Mouse (Mus musculus) small intestine, adult 2 months (tissue): ENCODE data around the gene Gm6034. TPM values are rescaled to one million over a fixed set of nuclear protein-coding genes. Genes with fewer than 3 reads are reported as not detected.
A peak's percentile ranks its signal among the peaks of the same experiment; 100 is the strongest.
"Not testable (repeated sequence)": the region's sequence is repeated elsewhere in the genome, so short reads cannot be mapped to it uniquely, and the experiment has no call there.

Source experiments
- H3K27ac ChIP-seq: fragments of 200-500 bp; 2 replicates; pipeline ENCODE4 v1.5.1; 2012; ENCODE audit warnings: low read depth, low read length, control low read depth, inconsistent platforms; ENCODE audit not compliant: insufficient read depth
- H3K27me3 ChIP-seq: fragments of 200-500 bp; 2 replicates; pipeline ENCODE4 v1.6.1; 2012; ENCODE audit warnings: mild to moderate bottlenecking, moderate library complexity, low read length, inconsistent platforms; ENCODE audit not compliant: control insufficient read depth, insufficient read depth
- H3K36me3 ChIP-seq: fragments of 200-500 bp; 2 replicates; pipeline ENCODE4 v1.6.1; 2012; ENCODE audit warnings: mild to moderate bottlenecking, low read length, control low read depth, inconsistent platforms; ENCODE audit not compliant: control insufficient read depth, insufficient read depth
- H3K4me1 ChIP-seq: fragments of 200-500 bp; 2 replicates; pipeline ENCODE4 v1.6.1; 2012; ENCODE audit warnings: low read length, inconsistent platforms, mixed read lengths; ENCODE audit not compliant: control insufficient read depth, insufficient read depth, insufficient read length
- H3K4me3 ChIP-seq: fragments of 200-500 bp; 2 replicates; pipeline ENCODE4 v1.5.1; 2012; ENCODE audit warnings: low read depth, mild to moderate bottlenecking, control low read depth, inconsistent platforms, low read length, moderate library complexity
- CTCF ChIP-seq: fragments of 200-500 bp; IDR thresholded peaks from 2 replicates; pipeline ENCODE4 v1.5.1; 2012; ENCODE audit warnings: low read depth, mild to moderate bottlenecking, control low read depth, inconsistent platforms, low read length, moderate library complexity, mixed read lengths; ENCODE audit not compliant: insufficient replicate concordance, insufficient read length; ENCODE audit errors: extremely low read depth
- POLR2A ChIP-seq: fragments of 200-500 bp; IDR thresholded peaks from 2 replicates; pipeline ENCODE4 v1.6.1; 2012; ENCODE audit warnings: low read depth, mild to moderate bottlenecking, control low read depth, inconsistent platforms, low read length, moderate library complexity
- WGBS: fragments of 180-500 bp; shearing (Covaris S2); methylation state at CpG from one replicate; pipeline ENCODE4 v1.1.7; 2018; 5-methylcytosine and 5-hydroxymethylcytosine counted together
- polyA plus RNA-seq: library from polyadenylated mRNA; depleted of rRNA; stranded (reverse); fragments of >200 nt; gene quantifications from 2 replicates; pipeline ENCODE4 v1.2.3, GENCODE M21; 2012

The Gm6034 gene
- polyA plus RNA-seq, 1 experiment = not detected

GRCm38 (mm10) chr17:36060829-36061228, 18.1 kb downstream of the Gm6034 start:
- Histone ChIP-seq H3K4me1 (peaks cover 7% of the 10 kb centered on the region), H3K27ac (no peak overlapping the region), H3K36me3 (0 out of 2 replicates have a peak, but pooled peaks cover 2% of the 10 kb centered on the region), H3K27me3 (no peaks in the 10 kb centered on the region), H3K4me3 (no peak overlapping the region)
- WGBS = 24% methylated on average over 2 of the region's 2 CpGs
- TF ChIP-seq POLR2A (no peak), CTCF (peak; percentile 72; the same call in 1 of the 2 replicates)

- not testable (repeated sequence) for H3K27ac ChIP-seq
These were observed 39.1 kb downstream of the Gm6034 start for GRCm38 (mm10) chr17:36081901-36082300.

GRCm38 (mm10) chr17:36082519-36083232, 39.9 kb downstream of the Gm6034 start:
- 42% methylated on average over 6 of the region's 6 CpGs for WGBS
- not testable (repeated sequence) for H3K4me1 ChIP-seq, H3K27me3 ChIP-seq, H3K36me3 ChIP-seq, H3K27ac ChIP-seq
- H3K4me3 ChIP-seq = peak overlapping the region; percentile 66

More at GRCm38 (mm10) chr17:36081901-36082300, 39.1 kb downstream of the Gm6034 start:
- H3K36me3 ChIP-seq, H3K4me1 ChIP-seq, H3K27me3 ChIP-seq, H3K4me3 ChIP-seq: not testable (repeated sequence)

GRCm38 (mm10) chr17:36083266-36083869, 40.6 kb downstream of the Gm6034 start:
- H3K27ac ChIP-seq = peak overlapping the region; percentile 85
- no peaks in the 10 kb centered on the region for H3K27me3 ChIP-seq
- peaks cover 6% of the 10 kb centered on the region; the same call in 1 of the 2 replicates for H3K36me3 ChIP-seq
- peaks cover 2% of the 10 kb centered on the region; the same call in 1 of the 2 replicates for H3K4me1 ChIP-seq
- WGBS = under 1% methylated on average over 46 of the region's 46 CpGs
- peak overlapping the region; percentile 66 for H3K4me3 ChIP-seq
- TF ChIP-seq CTCF = no peak
- no peak; the same call in 1 of the 2 replicates for TF ChIP-seq POLR2A

GRCm38 (mm10) chr17:36083870-36084451, 41.2 kb downstream of the Gm6034 start:
- TF ChIP-seq POLR2A (peak; percentile 87), CTCF (no peak)
- H3K27me3 ChIP-seq = no peaks in the 10 kb centered on the region
- peak overlapping the region; percentile 66 for H3K4me3 ChIP-seq
- H3K36me3 ChIP-seq = peaks cover 6% of the 10 kb centered on the region; the same call in 1 of the 2 replicates
- WGBS = under 1% methylated on average over 42 of the region's 42 CpGs
- H3K27ac ChIP-seq = peak overlapping the region; percentile 85
- H3K4me1 ChIP-seq = peaks cover 2% of the 10 kb centered on the region; the same call in 1 of the 2 replicates

GRCm38 (mm10) chr17:36085976-36086375, 43.2 kb downstream of the Gm6034 start:
- H3K4me1 ChIP-seq, H3K27me3 ChIP-seq, H3K36me3 ChIP-seq, H3K4me3 ChIP-seq, H3K27ac ChIP-seq: not testable (repeated sequence)
- 59% methylated on average over 1 of the region's 1 CpGs for WGBS

GRCm38 (mm10) chr17:36091933-36092332, 49.2 kb downstream of the Gm6034 start:
- H3K27ac ChIP-seq, H3K4me1 ChIP-seq, H3K36me3 ChIP-seq, H3K4me3 ChIP-seq, H3K27me3 ChIP-seq: not testable (repeated sequence)
- no CpG with 5 or more reads among the region's 2 CpGs for WGBS

- H3K27ac ChIP-seq = not testable (repeated sequence)
These were observed 49.8 kb downstream of the Gm6034 start for GRCm38 (mm10) chr17:36092520-36092919.

More at GRCm38 (mm10) chr17:36092520-36092919, 49.8 kb downstream of the Gm6034 start:
- not testable (repeated sequence) for H3K27me3 ChIP-seq, H3K4me1 ChIP-seq, H3K4me3 ChIP-seq, H3K36me3 ChIP-seq
